Mouse (Mus musculus): Measurements from ENCODE around the gene Ndufc2. TPM values are rescaled to one million over a fixed set of nuclear protein-coding genes. Genes with fewer than 3 reads are reported as not detected.
A peak's percentile ranks its signal among the peaks of the same experiment; 100 is the strongest.

Ndufc2 gene
- 100 to 1,000 TPM; 232 to 247 TPM for total RNA-seq (2021)
- long read RNA-seq, experiment 1, transcript Ndufc2-201 (3 exons, 683 nt): major isoform, 100 of 102 reads
- long read RNA-seq, experiment 1, partial matches to known transcripts: 0 of 102 reads
- long read RNA-seq, experiment 1, other reads (novel, unspliced or antisense): 1 of 102 reads
- long read RNA-seq, experiment 2, transcript Ndufc2-201 (3 exons, 683 nt): major isoform, 96 of 98 reads
- long read RNA-seq, experiment 2, partial matches to known transcripts: 0 of 98 reads
- long read RNA-seq, experiment 2, other reads (novel, unspliced or antisense): 1 of 98 reads

DNA sequence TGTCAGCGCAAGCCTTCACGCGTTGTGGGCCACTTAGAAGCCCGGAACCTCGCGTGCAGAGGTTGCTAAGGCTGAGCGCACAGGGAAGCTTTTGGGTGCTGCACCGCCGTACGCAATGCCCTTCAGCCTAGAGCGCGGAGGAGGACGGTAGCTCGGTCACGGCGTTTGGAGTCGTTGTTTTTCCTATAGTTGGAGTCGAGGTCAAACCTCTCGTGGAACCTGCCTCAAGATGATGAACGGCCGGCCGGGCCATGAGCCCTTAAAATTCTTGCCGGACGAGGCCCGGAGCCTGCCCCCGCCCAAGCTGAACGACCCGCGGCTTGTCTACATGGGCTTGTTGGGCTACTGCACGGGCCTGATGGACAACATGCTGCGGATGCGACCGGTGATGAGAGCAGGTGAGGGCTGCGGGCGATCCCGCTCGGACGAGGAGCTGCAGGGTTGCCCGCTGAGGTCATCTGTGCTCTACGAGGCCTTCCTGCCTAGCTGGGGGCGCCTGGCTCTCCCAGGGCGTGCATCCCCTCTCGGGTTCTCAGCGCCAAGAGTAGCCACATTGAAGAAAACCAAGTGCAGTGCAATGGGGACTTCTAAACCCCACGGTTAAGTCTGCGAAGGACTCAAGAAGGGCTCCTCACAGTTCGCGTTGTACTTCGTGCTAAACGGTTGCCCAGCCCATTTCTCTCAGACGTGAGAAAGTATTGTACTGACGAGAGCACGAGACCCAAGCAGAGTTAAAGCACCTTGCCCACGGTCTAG lies at the start of gene Ndufc2:
TSS of gene Ndufc2 (plus strand) at position 44 of the 756 bp plus-strand sequence.
- peak; percentile 74 to 79 for DNase-seq (ENCODE audit: low spot score in 2 of 2)

DNA sequence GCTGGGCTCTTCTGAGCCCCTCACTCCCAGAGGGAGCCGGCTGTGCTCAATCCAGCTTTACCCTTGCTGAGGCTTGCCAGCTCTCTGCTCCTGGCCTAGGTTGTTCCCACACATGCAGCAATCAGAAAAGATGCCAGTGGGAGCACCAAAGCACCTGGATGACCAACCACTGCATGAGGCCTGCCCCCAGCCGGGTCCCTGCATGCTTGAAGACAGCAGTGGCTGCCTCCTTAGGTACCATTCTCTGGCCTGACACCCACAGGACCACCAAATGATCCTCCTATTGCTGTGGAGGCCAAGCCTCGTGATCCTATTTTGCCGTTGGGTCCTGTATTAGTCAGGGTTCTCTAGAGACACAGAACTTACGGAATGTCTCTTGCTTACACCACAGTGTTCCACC lies 48.9 kb upstream of the Ndufc2 start:
- DNase-seq (ENCODE audit: low spot score in 2 of 2): no peak

DNA sequence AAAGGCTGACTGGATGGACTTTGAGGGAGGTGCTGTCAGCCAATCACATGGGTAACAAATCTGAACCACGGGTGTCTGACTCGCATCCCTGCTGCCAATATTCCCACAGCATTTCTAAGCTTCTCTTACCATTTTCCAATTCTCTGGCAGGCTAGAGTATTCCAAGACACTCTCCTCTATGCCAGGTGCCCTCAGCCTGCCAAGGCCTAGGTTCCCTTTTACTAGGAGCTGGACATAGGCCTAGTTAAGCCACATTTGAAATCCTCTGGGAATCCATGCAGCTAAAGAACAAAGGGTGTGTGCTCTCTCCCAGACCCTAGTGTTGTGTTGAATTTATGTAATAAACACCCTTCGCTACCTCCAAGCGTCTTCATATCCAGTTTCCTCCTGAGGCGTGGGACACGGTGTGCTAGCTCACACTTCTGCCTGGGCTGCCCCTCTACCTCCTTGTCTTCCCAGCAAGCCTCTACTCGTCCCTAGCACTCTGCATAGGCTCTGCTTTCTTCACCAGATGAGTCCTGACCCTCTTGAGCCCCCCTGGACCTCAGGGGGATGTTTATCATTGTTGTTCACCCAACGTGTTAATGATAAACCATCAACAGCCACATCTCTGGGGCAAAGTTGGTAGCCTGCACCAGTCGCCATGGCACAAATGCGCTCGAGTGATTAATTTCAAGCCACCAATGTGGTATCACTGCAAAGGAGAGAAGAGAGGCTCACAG lies 47.9 kb upstream of the Ndufc2 start:
- DNase-seq (ENCODE audit: low spot score in 2 of 2): no peak

DNA sequence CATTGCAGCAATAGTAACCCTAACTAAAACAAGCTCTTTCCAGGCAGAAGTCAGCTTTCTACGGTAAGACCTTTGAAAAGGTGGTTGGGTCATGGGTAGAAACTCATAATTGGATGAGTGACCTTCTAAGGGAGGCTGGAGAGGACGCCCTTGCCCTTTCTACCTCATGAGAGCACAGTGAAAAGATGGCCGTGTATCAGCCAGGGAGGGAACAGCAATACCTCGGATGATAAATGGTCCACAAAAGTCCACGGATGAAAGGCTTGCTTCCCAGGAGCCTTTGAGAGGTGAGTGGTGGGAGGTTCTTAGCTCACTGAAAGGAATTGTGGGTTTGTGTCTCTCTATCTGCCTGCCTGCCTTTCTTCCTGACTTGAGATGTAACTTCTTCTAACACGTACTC lies 46.4 kb upstream of the Ndufc2 start:
- DNase-seq (ENCODE audit: low spot score in 2 of 2): no peak

DNA sequence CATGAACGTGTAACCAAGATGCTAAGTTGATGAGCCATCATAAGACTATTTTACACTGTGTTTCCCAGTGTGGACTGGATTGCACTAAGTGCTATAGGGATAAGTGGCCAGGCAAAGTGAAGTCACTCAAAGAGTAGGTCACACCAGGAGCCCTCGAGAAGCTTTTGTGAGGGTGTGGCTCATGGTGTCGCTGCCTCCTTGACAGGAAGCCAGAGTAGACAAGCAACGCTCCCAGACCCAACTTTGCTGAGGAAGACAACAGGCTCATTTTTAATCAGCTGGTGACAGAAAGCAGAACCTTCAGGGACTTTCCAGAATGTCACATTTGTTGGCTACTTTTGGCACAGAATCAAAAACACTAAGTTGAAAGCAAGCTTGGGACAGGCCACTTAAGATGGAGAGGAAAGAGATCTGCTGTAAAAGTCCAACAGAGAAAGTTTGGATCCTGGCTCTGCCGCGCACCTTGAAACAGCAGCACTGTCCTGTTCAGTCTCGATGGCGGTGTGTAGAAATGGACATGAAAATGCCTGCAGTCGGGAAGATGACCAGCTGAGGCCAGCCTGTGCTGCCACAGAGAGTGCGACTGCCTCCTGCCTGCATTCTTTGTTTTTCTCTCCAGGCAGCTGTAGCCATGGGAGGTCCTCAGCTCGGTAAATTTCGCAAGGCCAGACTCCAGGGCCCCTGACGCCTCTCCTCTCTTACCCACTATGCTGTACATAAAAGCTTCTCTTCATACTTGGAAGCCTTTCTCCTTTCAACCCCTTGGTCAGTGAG lies 44.5 kb upstream of the Ndufc2 start:
- no peak for DNase-seq (ENCODE audit: low spot score in 2 of 2)

DNA sequence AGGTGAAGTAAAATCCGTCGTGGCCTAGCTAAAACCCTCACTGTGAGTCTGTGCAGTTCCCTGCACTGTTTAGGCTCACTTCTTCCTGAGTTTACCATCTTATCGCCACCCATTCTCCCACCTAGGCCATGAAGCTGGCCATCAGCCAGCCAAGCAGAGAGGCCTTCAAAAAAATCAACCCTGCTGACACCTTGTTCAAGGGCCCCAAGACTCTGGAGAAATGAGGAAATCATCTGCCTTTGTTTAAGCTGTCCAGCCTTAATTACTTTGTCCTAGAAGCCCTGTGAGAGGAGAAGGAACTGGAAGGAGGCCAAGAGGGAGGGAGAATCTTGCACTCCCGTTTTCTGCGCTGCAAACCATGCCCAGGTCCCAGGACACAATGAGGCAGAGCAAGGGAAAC lies 43.5 kb upstream of the Ndufc2 start:
- DNase-seq (ENCODE audit: low spot score in 2 of 2): no peak

- DNase-seq (ENCODE audit: low spot score in 2 of 2): no peak
These were observed 42.9 kb upstream of the Ndufc2 start for GRCm38 (mm10) chr7:97356875-97357276.

- DNase-seq (ENCODE audit: low spot score in 2 of 2): no peak
These were observed 42.0 kb upstream of the Ndufc2 start for GRCm38 (mm10) chr7:97357840-97358239.

GRCm38 (mm10) chr7:97358347-97358746 lies 41.5 kb upstream of the Ndufc2 start:
- DNase-seq (ENCODE audit: low spot score in 2 of 2): no peak

GRCm38 (mm10) chr7:97360166-97360565 lies 39.6 kb upstream of the Ndufc2 start:
- no peak for DNase-seq (ENCODE audit: low spot score in 2 of 2)

DNA sequence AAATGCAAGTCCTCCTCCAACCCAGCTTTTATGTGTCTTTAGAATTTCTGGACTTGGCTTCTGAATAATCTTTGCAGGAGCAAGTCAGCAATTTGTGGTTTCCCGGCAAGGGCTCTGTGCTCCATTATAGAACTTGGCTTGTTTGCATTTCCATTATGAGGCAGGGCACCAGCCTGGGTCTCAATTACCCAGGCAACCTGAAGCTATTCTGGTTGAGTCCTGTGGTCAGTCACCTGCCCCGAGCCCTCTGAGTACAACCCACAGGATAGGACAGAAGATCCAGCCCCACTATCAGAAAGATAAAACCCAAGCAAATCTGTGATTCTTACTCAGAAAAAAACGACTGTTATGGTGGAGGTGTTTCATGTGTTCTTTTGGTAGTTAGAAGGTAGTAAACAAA lies 38.8 kb upstream of the Ndufc2 start:
- no peak for DNase-seq (ENCODE audit: low spot score in 2 of 2)

DNA sequence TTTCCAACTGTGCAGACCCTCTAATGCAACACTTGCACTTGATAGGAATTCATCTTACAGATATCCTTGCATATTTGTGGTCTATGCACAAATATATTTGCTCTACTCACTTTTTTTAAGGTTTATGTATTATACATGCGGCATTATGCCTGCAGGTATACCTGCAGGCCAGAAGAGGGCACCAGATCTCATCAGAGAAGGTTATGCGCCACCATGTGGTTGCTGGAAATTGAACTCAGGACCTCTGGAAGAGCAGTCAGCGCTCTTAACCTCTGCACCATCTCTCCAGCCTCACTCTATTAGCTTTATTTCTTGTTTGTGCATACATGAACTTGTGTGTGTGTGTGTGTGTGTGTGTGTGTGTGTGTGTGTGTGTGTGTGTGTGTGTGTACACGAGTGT lies 38.3 kb upstream of the Ndufc2 start:
- DNase-seq (ENCODE audit: low spot score in 2 of 2): no peak

DNA sequence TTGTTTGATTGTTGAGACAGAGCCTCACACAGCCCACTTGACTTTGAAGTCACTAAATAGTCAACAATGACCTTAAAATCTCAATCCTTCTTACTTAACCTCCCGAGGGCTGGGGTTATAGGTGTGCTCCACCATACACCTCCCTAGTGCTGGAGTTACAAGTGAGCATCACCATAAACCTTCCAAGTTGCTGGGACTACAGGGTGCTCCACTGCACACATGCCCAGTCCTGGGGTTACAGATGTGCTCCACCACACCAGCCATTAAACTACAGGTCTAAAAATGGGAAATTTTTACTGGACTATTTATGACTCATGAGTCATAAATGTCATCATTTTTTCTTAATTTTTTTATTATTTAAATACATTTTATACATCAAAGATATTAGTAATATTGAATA lies 33.9 kb upstream of the Ndufc2 start:
- DNase-seq (ENCODE audit: low spot score in 2 of 2): no peak

DNA sequence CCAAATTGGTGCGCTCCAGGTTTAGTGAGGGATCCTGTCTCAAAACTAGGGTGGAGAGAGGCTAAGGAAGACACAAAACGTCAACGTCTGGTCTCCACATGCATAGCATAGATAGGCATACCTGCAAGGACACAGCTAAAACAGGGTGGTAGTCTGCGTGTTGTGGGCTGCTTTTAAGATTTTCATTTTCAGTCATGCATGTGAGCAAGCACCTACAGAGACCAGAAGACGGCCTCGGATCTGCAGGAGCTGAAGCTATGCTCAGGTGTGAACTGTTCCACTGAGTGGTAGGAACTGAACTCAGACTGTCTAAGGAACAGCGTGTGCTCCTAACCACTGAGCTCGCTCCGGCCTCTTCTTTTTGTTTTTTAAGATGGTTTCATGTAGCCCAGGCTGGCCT lies 24.7 kb upstream of the Ndufc2 start:
- DNase-seq (ENCODE audit: low spot score in 2 of 2): no peak

GRCm38 (mm10) chr7:97375906-97376305 lies 23.9 kb upstream of the Ndufc2 start:
- no peak for DNase-seq (ENCODE audit: low spot score in 2 of 2)

GRCm38 (mm10) chr7:97379304-97379703 lies 20.5 kb upstream of the Ndufc2 start:
- no peak for DNase-seq (ENCODE audit: low spot score in 2 of 2)

DNA sequence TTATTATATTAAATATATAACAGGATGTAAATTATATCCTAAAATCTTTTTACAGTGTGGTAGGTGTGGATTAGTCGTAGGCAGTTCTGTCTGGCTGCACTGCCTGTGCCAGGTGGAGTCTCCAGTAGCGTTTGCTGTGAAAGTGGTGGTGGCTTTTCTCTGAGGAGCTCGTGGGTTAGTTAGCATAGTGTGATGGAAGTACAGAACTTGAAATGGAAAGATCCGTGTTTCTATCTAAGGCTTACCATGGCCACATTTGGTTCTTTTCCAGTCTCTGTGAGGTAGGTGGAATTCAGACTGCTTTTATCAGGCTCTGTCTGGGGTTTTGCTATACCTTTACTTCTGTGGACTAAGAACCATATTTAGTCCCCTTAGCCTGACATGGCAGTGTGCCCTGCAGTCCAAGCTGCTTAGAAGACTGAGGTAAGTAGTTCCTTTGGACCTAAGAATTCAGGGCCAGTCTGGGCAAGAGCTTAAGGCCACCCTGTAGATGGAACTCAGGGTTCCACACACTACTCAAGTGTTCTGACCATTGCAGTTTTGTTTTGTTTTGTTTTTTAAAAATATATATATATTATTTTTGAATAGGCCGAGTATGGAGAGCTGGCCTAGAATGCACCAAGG lies 19.2 kb upstream of the Ndufc2 start:
- no peak for DNase-seq (ENCODE audit: low spot score in 2 of 2)

DNA sequence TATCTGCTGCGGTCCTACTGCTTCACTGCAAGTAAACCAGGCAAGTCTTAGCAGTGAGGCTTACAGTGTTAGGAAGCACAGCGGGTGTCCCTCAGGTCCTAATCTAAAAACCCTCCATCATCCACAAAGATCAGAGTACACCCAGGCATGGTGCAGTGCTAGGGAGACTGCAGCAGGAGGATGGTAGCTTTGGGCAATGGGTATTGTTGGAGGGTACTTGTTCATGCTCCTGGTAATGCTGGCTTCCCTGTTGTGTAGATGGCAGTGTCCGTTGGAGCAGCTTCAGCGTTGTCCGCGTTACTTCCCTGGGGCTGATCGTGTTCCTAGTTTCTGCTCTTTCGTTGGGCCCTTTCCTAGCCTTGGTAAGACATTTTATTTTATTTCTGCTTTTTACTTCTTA lies 17.1 kb upstream of the Ndufc2 start:
- no peak for DNase-seq (ENCODE audit: low spot score in 2 of 2)

- no peak for DNase-seq (ENCODE audit: low spot score in 2 of 2)
These were observed 16.2 kb upstream of the Ndufc2 start for GRCm38 (mm10) chr7:97383496-97384132.

DNA sequence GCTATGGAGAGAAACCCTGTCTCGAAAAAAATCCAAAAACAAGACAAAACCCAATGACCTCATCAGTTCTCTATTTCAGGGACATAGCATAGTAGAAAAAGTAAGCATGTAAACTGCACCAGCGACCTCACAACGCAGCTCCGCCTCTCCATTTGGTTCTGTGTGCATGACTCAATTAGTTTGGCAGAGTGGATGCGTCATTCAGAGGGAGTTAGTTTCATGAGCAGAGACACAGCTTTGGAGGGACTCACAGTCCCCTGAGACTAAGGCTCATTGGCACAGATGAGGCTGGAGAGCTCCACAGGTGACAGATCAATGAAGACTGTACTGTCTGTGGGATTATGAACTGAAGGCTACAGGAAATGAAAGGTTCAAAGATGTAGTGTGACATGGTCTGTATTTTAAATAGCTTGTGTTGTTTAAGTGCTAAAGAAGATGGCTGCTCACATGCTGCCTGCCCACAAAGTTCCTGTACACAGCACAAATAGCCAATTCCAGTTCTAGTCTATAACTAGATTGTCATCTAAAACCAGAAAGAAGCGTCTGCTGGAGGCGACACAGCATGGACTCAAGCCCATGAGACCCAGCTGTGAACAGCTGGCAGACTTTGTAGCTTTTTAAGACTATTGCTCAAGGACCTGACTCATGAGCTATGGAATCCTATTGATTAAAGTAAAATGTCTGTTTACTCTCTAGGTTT lies 13.5 kb upstream of the Ndufc2 start:
- no peak for DNase-seq (ENCODE audit: low spot score in 2 of 2)
